Mouse (Mus musculus) thymus, adult 2 months (tissue): ENCODE measurements at regions not wholly inside any gene's neighbourhood (a gene's known extent, or its start where the extent isn't known, plus 50 kb on each side); places are given as distances from the start of the nearest gene placed in this dataset.

ENCODE experiments used
- CTCF ChIP-seq: fragments of 200-500 bp; IDR thresholded peaks from 2 replicates; pipeline ENCODE4 v1.5.1; 2012; ENCODE audit warnings: mild to moderate bottlenecking, control low read depth, low read length, moderate library complexity, borderline replicate concordance; ENCODE audit not compliant: control insufficient read depth, poor library complexity, insufficient read depth; ENCODE audit errors: extremely low read depth
- POLR2A ChIP-seq: fragments of 200-500 bp; IDR thresholded peaks from 2 replicates; pipeline ENCODE4 v1.6.1; 2012; ENCODE audit warnings: mild to moderate bottlenecking, low read length, control low read depth, moderate library complexity; ENCODE audit not compliant: control insufficient read depth, poor library complexity, insufficient read depth; ENCODE audit errors: extremely low read depth

GRCm38 (mm10) chr17:64548536-64548935, 52.0 kb upstream of the Man2a1 start:
- TF ChIP-seq CTCF (no peak), POLR2A (no peak)
